Mouse (Mus musculus) heart, postnatal 0 days (tissue): ENCODE results near the gene Gm20605. TPM values are rescaled to one million over a fixed set of nuclear protein-coding genes. Genes with fewer than 3 reads are reported as not detected.

Source experiments
- ATAC-seq: fragments of 200-750 bp; cut with Nextera tagmentation; 2 replicates; pipeline ENCODE4 v1.8.0; 2017; ENCODE audit warnings: low read depth, moderate number of reproducible peaks, moderate library complexity; ENCODE audit not compliant: insufficient read depth
- DNase-seq: peaks from one replicate; pipeline ENCODE4 v3.0.0-alpha.2; 2016; ENCODE audit warnings: low spot score
- H3K27ac ChIP-seq: fragments of 300-500 bp; sonication (generic); 2 replicates; pipeline ENCODE4 v1.5.1; 2014; ENCODE audit warnings: low read depth, mild to moderate bottlenecking
- H3K27me3 ChIP-seq: fragments of 300-500 bp; sonication (generic); 2 replicates; pipeline ENCODE4 v1.6.1; 2014; ENCODE audit warnings: low read length, mixed read lengths; ENCODE audit not compliant: control insufficient read depth, insufficient read depth
- H3K36me3 ChIP-seq: fragments of 300-500 bp; sonication (generic); replicated peaks from 2 replicates; pipeline ENCODE4 v1.6.1; 2014; ENCODE audit warnings: low read length, mixed read lengths; ENCODE audit not compliant: control insufficient read depth, insufficient read depth
- H3K4me1 ChIP-seq: fragments of 300-500 bp; sonication (generic); 2 replicates; pipeline ENCODE4 v1.6.1; 2014; ENCODE audit warnings: antibody characterized with exemption; ENCODE audit not compliant: control insufficient read depth, insufficient read depth
- H3K4me2 ChIP-seq: fragments of 300-500 bp; sonication (generic); 2 replicates; pipeline ENCODE4 v1.6.1; 2014; ENCODE audit warnings: low read depth, mild to moderate bottlenecking, low read length, moderate library complexity
- H3K4me3 ChIP-seq: fragments of 300-500 bp; sonication (generic); 2 replicates; pipeline ENCODE4 v1.5.1; 2014; ENCODE audit warnings: low read depth, low read length
- H3K9ac ChIP-seq: fragments of 300-500 bp; sonication (generic); replicated peaks from 2 replicates; pipeline ENCODE4 v1.6.1; 2014; ENCODE audit warnings: low read depth, low read length, mixed read lengths
- H3K9me3 ChIP-seq: fragments of 300-500 bp; sonication (generic); replicated peaks from 2 replicates; pipeline ENCODE4 v1.6.1; 2016; ENCODE audit warnings: low read length; ENCODE audit not compliant: control insufficient read depth
- CTCF ChIP-seq: IDR thresholded peaks from 2 replicates; pipeline ENCODE4 v1.5.1; 2016; ENCODE audit warnings: antibody characterized with exemption, control low read depth, low read depth
- EP300 ChIP-seq: IDR thresholded peaks from 2 replicates; pipeline ENCODE4 v1.6.1; 2016; ENCODE audit warnings: antibody characterized with exemption, low read depth
- WGBS: fragments of 180-500 bp; shearing (Covaris S2); extraction: QIAGEN DNeasy Blood & Tissue Kit; methylation state at CpG from one replicate; pipeline ENCODE4 v1.1.7; 2014; 5-methylcytosine and 5-hydroxymethylcytosine counted together
- polyA plus RNA-seq: library from polyadenylated mRNA; unstranded; fragments of >200 nt; fragmentation: Nextera tagmentation; extraction: Ambion mirVana; gene quantifications from 2 replicates; pipeline ENCODE4 v1.2.1, GENCODE M21; 2015
- total RNA-seq: library from RNA; depleted of rRNA; stranded (reverse); fragments of >200 nt; gene quantifications from 2 replicates; pipeline ENCODE4 v1.2.3, GENCODE M21; 2014; ENCODE audit warnings: low replicate concordance; rRNA removed

Gm20605 gene
- total RNA-seq: 1.6 and 5.3 TPM in 2 replicates
- polyA plus RNA-seq: 1.8 and 2.5 TPM in 2 replicates

DNA sequence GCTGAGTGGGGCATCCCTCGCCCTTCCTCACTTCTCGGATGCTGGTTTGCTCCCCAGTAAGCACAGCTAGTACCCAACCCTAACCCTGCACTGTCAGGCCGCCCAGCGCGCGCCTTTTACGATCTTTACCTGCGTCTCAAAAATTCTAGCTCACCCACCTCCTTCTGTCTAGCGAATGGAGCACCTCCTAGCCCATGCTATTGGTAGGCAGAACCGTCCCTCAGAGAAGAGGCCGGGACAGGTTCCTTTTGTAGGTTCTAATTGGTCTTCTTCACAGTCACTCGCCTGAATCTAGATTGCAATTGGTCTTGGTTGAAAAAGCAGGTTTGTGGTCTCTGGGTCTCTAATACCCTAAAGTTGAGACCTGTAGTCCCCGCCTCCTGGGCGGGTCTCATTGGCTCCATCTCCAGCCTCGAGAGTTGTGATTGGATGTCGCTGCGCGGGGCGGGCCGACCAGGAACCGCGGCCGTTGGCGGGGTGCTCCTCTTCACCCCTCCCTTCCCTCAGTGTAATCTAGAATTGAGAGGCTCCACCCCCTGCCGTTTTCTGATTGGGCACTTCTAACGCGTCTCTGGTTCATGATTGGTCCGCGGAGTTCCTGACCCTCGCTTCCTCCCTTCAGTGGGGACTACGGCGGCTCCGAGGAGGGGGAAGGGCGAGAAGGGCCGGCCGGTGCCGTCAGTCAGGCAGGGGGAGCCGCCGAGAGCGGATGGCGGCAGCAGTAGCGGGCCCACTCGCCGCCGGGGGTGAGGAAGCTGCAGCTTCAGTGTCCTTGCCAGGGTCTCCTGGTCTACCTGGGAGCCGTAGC is at the start of gene Gm20605, which contains the start of the genes Fbxo24 and Lrch4:
Gene Gm20605 (plus strand): TSS at position 678 of the 808 bp plus-strand sequence.
Gene Fbxo24 (minus strand): TSS at position 505 of the 808 bp plus-strand sequence.
Gene Lrch4 (plus strand): TSS at position 624 of the 808 bp plus-strand sequence.
- Histone ChIP-seq H3K27ac (peak within 1 kb of the TSS; percentile 88), H3K9ac (peak within 1 kb of the TSS; percentile 70), H3K4me2 (peak within 1 kb of the TSS; percentile 92), H3K27me3 (no peaks in the 10 kb centered on the region), H3K4me1 (peaks cover 23% of the 10 kb centered on the region), H3K4me3 (peak within 1 kb of the TSS; percentile 79), H3K9me3 (no peaks in the 10 kb centered on the region), H3K36me3 (peaks cover 13% of the 10 kb centered on the region)
- ATAC-seq (peak; percentile 97), DNase-seq (peak; percentile 100)
- TF ChIP-seq EP300: peak; percentile 83; the same call in 1 of the 2 replicates
- TF ChIP-seq CTCF: no peak
- WGBS: under 1% methylated on average over 45 of the region's 46 CpGs

DNA sequence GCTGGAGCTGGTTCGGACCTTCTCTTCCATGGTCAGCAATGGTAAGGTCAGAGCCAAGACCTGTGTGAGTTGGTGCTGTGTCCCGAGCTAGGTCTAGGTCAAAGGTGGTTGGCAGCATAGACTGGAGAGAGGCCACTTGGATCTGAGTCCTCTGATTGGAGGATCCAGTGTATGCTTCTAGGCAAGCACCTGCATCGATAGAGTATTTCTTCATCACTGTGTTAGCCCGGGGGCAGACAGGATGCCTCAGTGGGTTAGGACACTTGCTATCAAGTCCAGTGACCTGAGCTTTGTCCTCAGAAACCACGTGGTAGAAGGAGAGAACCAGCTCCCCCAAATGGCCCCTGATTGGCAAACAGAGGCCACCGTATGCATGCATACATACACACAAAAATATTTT is 48.7 kb upstream of the Gm20605 start:
- DNase-seq (no peak), ATAC-seq (no peak)
- Histone ChIP-seq H3K27ac (no peak overlapping the region), H3K4me3 (no peak overlapping the region), H3K36me3 (no peaks in the 10 kb centered on the region), H3K4me2 (no peak overlapping the region), H3K9me3 (no peaks in the 10 kb centered on the region), H3K4me1 (no peaks in the 10 kb centered on the region), H3K27me3 (peaks cover 27% of the 10 kb centered on the region), H3K9ac (no peak overlapping the region)
- 59% methylated on average over 6 of the region's 6 CpGs for WGBS
- TF ChIP-seq EP300 (no peak), CTCF (no peak)

- no peaks in the 10 kb centered on the region for H3K9me3 ChIP-seq
- DNase-seq: no peak
- no peak overlapping the region for H3K4me3 ChIP-seq
- H3K27ac ChIP-seq: no peak overlapping the region
- no peak overlapping the region for H3K4me2 ChIP-seq
- H3K9ac ChIP-seq: no peak overlapping the region
- no peak for ATAC-seq
- peaks cover 27% of the 10 kb centered on the region for H3K27me3 ChIP-seq
- WGBS: 24% methylated on average over 8 of the region's 8 CpGs
- no peaks in the 10 kb centered on the region for H3K36me3 ChIP-seq
- H3K4me1 ChIP-seq: no peaks in the 10 kb centered on the region
- no peak for TF ChIP-seq CTCF
- TF ChIP-seq EP300: no peak
Measured at GRCm38 (mm10) chr5:137582702-137583101, 46.3 kb upstream of the Gm20605 start.

- Histone ChIP-seq H3K4me1 (no peaks in the 10 kb centered on the region), H3K27me3 (peaks cover 27% of the 10 kb centered on the region), H3K4me3 (peak overlapping the region; percentile 39), H3K36me3 (no peaks in the 10 kb centered on the region), H3K9ac (peak overlapping the region; percentile 31), H3K9me3 (no peaks in the 10 kb centered on the region), H3K27ac (no peak overlapping the region), H3K4me2 (peak overlapping the region; percentile 60)
- WGBS: 10% methylated on average over 27 of the region's 27 CpGs
- DNase-seq: no peak
- TF ChIP-seq CTCF (no peak), EP300 (no peak)
- ATAC-seq: peak; percentile 30; the same call in 1 of the 2 replicates
Measured at GRCm38 (mm10) chr5:137583670-137584169, 45.3 kb upstream of the Gm20605 start.

DNA sequence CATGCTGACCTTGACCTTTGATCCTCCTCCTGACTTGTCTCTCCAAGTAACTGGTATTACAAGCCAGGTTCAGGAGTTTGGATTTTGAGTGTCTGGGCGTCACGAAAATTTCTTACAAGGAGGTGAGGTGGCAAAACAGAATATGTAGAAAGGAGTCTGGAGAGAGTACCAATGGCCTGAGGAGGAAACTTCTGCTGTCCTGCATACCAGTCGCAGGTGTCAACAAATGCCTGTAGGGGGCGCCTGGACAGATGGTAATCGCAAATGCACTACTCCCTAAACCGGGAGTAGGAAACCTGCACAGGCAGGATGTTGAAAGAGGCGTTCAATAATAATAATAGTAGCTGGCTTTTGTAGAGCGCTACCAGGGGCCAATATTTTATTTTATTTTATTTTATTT is 44.0 kb upstream of the Gm20605 start:
- ATAC-seq: no peak
- no peaks in the 10 kb centered on the region for H3K36me3 ChIP-seq
- WGBS: 33% methylated on average over 8 of the region's 8 CpGs

More for the DNA sequence above, 44.0 kb upstream of the Gm20605 start:
- Histone ChIP-seq H3K4me2 (no peak overlapping the region), H3K4me3 (no peak overlapping the region), H3K4me1 (no peaks in the 10 kb centered on the region), H3K9ac (no peak overlapping the region), H3K27ac (no peak overlapping the region), H3K27me3 (peaks cover 27% of the 10 kb centered on the region), H3K9me3 (no peaks in the 10 kb centered on the region)
- no peak for DNase-seq
- TF ChIP-seq CTCF (peak; percentile 48), EP300 (no peak)
